Mouse (Mus musculus) adrenal gland, postnatal 4 days (tissue): Measurements from ENCODE around the gene Sec14l4. TPM values are rescaled to one million over a fixed set of nuclear protein-coding genes. Genes with fewer than 3 reads are reported as not detected.
A peak's percentile ranks its signal among the peaks of the same experiment; 100 is the strongest.
"Not testable (repeated sequence)": the region's sequence is repeated elsewhere in the genome, so short reads cannot be mapped to it uniquely, and the experiment has no call there.

Experiments used
- DNase-seq, 2 experiments: peaks; one replicate each; pipeline ENCODE4 v3.0.0; 2021 to 2022; ENCODE audit warnings: low spot score in 2 of 2, mixed read lengths in 2 of 2
- long read RNA-seq, 2 experiments: library from polyadenylated mRNA; stranded (forward); transcript quantifications; one replicate each; pipeline ENCODE4 v2.0.0; 2021
- total RNA-seq, 2 experiments: library from RNA; stranded (reverse); gene quantifications; 2 replicates each; pipeline ENCODE4 v1.2.3; 2021

The Sec14l4 gene
- 1 to 10 TPM; 2.4 to 5.0 TPM for total RNA-seq
- long read RNA-seq, experiment 1, partial matches to known transcripts: 0 of 1 reads
- long read RNA-seq, experiment 1, other reads (novel, unspliced or antisense): 0 of 1 reads
- long read RNA-seq, experiment 2, partial matches to known transcripts: 0 of 1 reads
- long read RNA-seq, experiment 2, other reads (novel, unspliced or antisense): 1 of 1 reads

DNA sequence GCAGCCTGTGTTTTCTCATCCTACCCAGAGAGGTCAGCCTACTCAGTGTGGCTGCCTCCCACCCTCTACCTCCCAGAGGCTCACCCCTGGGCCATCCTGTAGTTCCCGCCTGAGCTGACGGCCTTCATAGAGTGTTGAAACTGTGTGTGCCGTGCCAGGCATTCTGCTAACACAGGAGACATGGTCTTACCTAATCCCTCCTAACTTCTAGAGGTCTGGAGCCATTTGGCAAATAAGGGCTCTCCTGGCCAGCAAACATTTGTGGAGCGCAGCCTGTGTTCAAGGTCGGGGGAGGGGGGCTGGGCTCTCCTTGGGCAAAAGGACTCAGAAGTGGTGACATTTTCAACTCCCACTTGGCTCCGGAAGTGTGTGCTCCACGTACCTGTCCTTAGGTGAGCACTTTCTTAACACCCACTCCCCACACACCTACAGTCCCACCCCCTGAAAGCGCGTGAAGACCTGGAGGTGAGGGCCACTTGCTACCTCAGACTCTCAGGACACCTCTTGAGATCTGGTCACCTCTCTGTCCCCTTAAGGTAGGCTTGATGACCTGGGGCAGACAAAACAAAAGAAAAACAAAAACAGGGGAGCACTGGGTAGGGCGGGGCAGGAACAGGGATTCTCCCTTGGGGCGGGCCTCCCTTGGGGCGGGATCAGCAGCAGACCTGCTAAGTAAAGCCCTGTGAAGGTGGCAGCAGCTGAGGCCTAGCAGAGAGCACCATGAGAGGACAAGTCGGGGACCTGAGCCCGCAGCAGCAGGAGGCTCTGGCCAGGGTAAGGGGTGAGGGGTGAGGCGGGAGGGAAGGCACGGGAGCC lies at the start of gene Sec14l4:
TSS of gene Sec14l4 (plus strand) at position 337 of the 816 bp plus-strand sequence.
- DNase-seq: no peak

DNA sequence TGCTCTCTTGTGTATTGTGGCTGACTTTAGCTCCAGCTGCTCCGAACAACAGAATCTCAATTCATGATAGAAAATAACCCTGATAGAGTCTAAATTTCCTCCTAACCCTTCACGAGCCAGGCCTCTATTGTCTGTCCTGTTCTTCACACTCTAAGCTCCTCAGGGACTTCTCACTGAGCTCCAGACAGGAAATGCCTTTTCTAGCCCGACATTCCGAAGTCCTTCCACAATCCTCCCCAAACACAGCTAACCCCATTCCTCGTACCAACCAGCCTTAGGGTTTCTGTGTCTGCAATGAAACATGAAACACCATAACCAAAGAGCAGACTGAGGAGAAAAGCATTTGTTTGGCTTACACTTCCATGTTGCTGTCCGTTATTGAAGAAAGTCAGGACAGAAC lies 49.7 kb upstream of the Sec14l4 start:
- DNase-seq: no peak

DNA sequence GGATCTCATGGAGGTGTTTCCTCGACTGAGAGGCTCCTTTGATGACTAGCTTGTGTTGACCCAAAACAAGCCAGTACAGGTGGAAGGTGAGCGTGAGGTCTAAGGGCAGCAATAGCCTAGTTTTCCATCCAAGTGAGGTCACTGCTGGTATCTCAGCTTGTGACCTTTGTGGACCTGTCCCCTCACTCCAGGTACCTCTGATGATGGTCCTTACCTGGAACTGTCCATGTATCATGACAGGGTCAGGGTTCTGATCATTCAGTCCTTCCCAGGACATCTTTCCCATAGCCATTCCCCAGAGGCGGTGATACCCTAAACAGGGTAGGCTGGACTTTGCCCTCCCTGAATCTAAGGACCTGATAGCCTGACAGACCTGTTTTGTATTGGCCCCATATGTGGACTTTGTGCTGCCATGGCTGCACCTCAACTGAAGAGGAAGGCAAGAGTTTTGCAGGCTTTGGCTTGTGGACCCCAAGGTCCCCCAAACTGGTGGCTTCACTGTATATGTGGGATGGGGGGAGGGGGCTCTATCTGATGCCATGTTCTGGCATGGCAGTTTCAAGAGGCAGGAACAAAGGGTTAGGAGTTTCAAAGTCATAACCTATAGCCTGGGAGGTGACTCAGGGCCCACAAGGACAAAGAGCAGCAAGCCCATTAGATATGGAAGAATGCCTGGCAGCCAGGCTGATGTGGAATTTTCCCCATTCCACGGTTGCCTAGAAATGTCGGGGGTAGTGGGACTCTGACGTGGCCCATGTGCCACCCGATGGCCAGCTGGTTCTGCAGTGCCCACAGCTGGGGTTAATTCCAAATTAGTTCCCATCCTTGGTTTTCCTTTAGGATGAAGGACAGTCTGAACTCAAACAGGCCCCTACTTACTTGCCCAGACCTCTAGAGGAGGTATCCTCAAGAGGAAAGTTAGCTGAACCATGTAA lies 48.7 kb upstream of the Sec14l4 start:
- DNase-seq: no peak

- no peak for DNase-seq
Observed at GRCm38 (mm10) chr11:3983291-3983862, 47.9 kb upstream of the Sec14l4 start, which contains the start of gene Gal3st1. Gene Gal3st1 (plus strand): TSS chr11:3983636.

GRCm38 (mm10) chr11:3983863-3984745 lies 47.2 kb upstream of the Sec14l4 start:
- no peak for DNase-seq

DNA sequence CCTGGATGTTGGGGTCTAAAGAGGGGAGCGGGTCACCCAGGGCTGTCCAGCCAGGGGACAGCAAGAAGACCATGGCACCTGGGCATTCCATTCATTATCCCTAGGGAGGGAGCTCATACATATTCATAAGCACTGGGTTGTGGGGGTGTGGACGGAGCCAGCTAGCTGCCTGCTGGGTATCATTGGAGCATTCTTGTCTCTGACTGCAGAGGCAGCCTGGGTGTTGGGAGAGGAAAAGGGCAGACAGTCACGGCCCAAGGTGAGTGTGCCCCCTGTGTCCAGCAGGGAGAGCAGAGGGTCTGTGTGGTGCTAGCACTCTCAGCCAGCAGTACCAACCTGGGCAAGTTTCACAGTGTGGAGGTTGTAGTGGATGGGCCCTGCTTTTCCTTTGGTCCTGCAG lies 41.5 kb upstream of the Sec14l4 start:
- DNase-seq: no peak

GRCm38 (mm10) chr11:3993132-3993531 lies 38.1 kb upstream of the Sec14l4 start:
- DNase-seq: no peak

GRCm38 (mm10) chr11:3993914-3994313 lies 37.3 kb upstream of the Sec14l4 start:
- DNase-seq: no peak

DNA sequence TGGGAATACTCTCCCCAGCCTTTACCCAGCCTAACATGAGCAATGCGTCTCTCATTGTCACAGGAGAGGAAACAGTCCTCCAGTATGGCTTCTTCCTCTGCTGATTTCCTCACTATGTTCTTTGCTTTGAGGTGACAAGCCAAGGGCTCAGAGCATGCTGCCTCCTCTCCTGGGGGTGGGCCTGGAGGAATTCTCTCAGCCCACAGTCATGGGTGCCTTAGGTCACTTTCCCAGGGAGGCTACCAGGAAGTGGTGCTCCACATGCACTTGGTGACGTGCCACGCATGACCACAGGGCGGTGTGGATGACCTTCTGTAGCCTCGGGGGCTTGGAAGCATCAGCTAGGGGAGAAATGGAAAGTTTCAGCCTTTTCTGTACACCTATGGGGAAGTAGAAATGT lies 35.8 kb upstream of the Sec14l4 start:
- no peak for DNase-seq

DNA sequence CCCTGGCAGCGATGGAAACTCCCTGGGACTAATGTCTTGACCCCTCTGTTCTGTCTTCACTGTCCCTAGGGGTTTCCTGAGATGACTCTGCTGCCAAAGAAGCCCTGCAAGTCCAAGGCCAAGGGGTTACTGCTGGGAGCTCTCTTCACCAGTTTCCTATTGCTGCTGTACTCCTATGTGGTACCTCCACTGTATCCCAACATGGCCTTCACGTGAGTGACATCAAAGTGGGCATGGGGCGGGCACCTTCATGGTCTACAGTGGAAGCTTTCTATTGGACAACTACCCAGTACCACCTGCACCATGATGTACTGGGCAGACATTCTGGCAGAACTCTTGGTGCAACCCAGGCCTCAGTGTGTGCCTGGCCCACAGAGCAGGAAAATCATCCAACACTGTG lies 34.4 kb upstream of the Sec14l4 start:
- DNase-seq: no peak

DNA sequence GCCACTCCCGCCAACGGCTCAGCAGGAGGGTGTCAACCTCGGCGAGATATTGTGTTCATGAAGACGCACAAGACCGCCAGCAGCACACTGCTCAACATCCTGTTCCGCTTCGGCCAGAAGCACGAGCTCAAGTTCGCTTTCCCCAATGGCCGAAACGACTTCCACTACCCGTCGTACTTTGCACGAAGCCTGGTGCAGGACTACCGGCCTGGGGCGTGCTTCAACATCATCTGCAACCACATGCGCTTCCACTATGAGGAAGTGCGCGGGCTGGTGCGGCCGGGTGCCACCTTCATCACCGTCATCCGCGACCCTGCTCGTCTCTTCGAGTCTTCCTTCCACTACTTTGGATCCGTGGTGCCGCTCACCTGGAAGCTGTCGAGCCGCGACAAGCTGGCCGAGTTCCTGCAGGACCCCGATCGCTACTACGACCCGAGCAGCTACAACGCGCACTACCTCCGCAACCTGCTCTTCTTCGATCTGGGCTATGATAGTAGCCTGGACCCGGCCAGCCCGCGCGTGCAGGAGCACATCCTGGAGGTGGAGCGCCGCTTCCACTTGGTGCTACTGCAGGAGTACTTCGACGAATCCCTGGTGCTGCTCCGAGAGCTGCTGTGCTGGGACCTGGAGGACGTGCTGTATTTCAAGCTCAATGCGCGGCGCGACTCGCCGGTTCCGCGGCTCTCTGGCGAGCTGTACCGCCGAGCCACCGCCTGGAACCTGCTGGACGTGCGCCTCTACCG lies 33.1 kb upstream of the Sec14l4 start:
- no peak for DNase-seq

DNA sequence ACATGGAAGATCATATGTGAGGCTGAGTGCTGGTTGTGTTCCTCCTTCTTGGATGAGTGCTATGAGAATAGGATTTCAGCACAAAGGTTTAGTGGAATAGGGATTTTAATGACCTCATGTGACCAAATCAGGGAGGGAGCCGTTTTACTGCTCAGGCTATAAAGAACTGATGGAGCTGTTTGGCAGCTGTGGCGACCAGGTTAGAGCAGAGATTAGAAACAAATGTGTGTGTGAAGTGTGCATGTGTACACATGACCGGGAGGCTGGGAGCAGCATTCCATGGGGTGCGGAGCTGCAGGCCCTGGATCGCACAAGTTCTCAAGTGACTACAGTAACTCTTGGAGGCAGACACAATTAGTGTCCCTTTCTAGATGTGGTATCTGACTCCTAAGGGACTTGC lies 31.7 kb upstream of the Sec14l4 start:
- no peak for DNase-seq

GRCm38 (mm10) chr11:4001603-4002002 lies 29.7 kb upstream of the Sec14l4 start:
- peak; percentile 37 to 43 for DNase-seq

DNA sequence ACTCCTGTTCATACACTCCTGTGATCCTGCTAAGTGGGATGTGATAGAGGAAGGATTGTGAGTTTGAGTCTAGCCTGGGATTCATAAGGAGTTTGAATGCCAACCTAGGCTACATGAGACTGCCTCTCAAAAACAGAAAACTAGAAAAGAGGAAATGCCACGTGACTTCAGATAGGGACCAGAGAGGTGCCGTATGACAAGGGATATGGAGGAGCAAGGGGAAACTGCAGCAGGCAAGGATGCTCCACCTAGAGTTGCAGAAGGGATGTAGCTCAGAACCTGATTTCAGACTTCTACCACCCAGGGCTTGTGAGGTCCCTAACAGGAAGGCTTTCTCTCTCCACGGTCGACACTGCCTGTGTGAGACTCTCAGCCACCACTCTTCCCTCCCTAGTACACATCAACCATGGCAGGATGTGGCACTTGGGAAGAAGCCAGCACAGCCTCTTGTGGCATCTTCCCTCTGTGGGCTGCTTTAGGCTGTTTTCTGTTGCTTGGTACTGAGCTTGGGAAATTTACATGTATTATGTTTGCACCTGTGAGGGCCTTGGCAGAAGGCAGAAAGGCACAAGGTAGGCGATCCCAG lies 25.9 kb upstream of the Sec14l4 start:
- DNase-seq: no peak

DNA sequence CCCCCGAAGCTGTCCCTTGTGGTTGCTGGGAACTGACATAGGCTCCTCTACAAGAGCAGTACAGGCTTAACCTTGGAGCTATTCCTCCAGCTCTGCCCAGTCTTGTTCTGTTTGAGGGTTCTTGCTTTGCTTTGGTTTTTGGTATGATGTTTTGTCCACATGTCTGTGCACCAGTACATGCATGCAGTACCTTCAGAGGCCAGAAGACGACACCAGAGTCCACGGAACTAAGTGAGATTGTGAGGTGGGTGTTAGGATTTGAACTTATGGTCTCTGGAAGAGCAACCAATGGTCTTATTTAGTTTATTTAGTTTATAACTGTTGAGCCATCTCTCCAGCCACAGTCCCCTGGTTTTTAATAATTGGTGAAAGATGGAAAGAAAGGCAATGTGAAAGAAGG lies 24.8 kb upstream of the Sec14l4 start:
- no peak for DNase-seq

- no peak for DNase-seq
Observed at GRCm38 (mm10) chr11:4012616-4013015, 18.6 kb upstream of the Sec14l4 start.

DNA sequence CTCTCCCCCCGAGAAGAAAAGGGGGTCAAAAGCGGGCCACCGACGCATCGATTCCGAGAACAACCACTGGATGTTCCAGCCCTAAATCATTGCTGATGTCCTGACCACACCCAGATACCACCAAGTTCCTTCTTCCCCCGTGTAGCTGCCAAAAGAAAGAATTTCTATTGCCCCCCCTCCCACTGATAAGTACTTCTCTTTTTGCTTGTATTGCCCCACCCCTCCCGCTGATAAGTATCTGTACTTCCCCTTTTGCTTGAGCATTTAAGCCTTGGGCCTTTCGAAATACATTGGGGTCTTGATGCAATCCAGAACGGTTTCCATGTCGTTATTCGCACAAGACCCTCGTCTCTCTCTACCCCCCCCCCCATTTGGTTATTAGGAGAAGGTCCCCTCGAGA lies 15.5 kb upstream of the Sec14l4 start:
- not testable (repeated sequence) for DNase-seq

- DNase-seq: not testable (repeated sequence)
Observed at GRCm38 (mm10) chr11:4022111-4022510, 9.2 kb upstream of the Sec14l4 start.

DNA sequence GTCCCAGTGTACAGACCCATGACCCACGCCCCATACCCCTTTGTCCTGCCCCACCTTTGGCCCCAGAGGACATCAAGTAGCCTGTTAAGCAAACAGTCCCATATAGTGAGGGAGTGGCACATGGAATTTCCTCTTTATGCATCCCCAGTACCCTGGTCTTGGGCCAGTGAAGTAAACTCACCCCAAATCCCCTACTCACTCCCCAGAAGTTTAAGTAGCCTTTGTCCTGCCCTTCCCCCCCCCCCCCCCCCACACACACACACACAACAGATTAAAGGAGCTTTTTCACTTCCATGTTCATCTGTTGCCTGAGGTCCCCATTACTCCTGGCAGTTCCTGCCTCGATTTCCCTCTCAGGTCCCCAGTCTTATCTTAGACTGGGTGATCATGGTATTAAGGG lies 7.9 kb upstream of the Sec14l4 start:
- DNase-seq: no peak
